Comparison of ENCODE assay signal across 20 mouse cellular contexts in genomic region chr1:156635148-156635547, GRCm38 (mm10). TPM values are rescaled to one million over a fixed set of nuclear protein-coding genes. Genes with fewer than 3 reads are reported as not detected.
DNase-seq lines count a peak whose midpoint lies in the region; ATAC-seq and TF ChIP-seq lines count a peak whose summit lies in the region.
"Had no signal": no experiment of that assay in that cellular context is flagged by ENCODE, and none has a peak within 500 bp of the region (broad histone marks: within the 10 kb centered on the region; RNA-seq: fewer than 3 reads in every experiment).

No protein-coding gene starts in this region.

- no peak overlapping the region for H3K4me3 ChIP-seq in forebrain, embryonic 14.5 days (ENCODE audit: low read depth, low read length)
- no peak overlapping the region for H3K4me3 ChIP-seq in forebrain, embryonic 12.5 days (replicated peaks)
- H3K4me3 ChIP-seq in forebrain, embryonic 16.5 days (replicated peaks; ENCODE audit: low read length) = no peak overlapping the region
- no peak overlapping the region for H3K4me3 ChIP-seq in forebrain, embryonic 13.5 days
- H3K4me3 ChIP-seq: embryonic facial prominence, embryonic 10.5 days; embryonic facial prominence, embryonic 12.5 days had no signal

- H3K4me1 ChIP-seq in forebrain, embryonic 14.5 days (ENCODE audit: control insufficient read depth, insufficient read depth, low read length) = no peaks in the 10 kb centered on the region
- H3K4me1 ChIP-seq in forebrain, embryonic 12.5 days = no peaks in the 10 kb centered on the region
- no peaks in the 10 kb centered on the region for H3K4me1 ChIP-seq in forebrain, embryonic 16.5 days (replicated peaks; ENCODE audit: control insufficient read depth, insufficient read depth, low read length)
- H3K4me1 ChIP-seq in forebrain, embryonic 13.5 days = no peaks in the 10 kb centered on the region
- H3K4me1 ChIP-seq: embryonic facial prominence, embryonic 10.5 days; embryonic facial prominence, embryonic 12.5 days had no signal

- H3K27ac ChIP-seq in forebrain, embryonic 14.5 days (ENCODE audit: low read depth, low read length) = no peak overlapping the region
- H3K27ac ChIP-seq in forebrain, embryonic 12.5 days = no peak overlapping the region
- H3K27ac ChIP-seq in forebrain, embryonic 16.5 days (ENCODE audit: low read length) = no peak overlapping the region
- no peak overlapping the region for H3K27ac ChIP-seq in forebrain, embryonic 13.5 days
- H3K27ac ChIP-seq: embryonic facial prominence, embryonic 10.5 days; embryonic facial prominence, embryonic 12.5 days had no signal

- H3K9me3 ChIP-seq in forebrain, embryonic 14.5 days (replicated peaks; ENCODE audit: control insufficient read depth, low read length) = no peaks in the 10 kb centered on the region
- H3K9me3 ChIP-seq in forebrain, embryonic 12.5 days = no peaks in the 10 kb centered on the region
- no peaks in the 10 kb centered on the region for H3K9me3 ChIP-seq in forebrain, embryonic 16.5 days (ENCODE audit: control insufficient read depth, low read length)
- H3K9me3 ChIP-seq in forebrain, embryonic 13.5 days (replicated peaks) = no peaks in the 10 kb centered on the region
- H3K9me3 ChIP-seq: embryonic facial prominence, embryonic 12.5 days; G1E had no signal

- no peak overlapping the region for H3K4me2 ChIP-seq in forebrain, embryonic 14.5 days (ENCODE audit: low read length)
- H3K4me2 ChIP-seq in forebrain, embryonic 12.5 days = no peak overlapping the region
- H3K4me2 ChIP-seq in forebrain, embryonic 16.5 days (ENCODE audit: low read length) = no peak overlapping the region
- no peak overlapping the region for H3K4me2 ChIP-seq in forebrain, embryonic 13.5 days
- H3K4me2 ChIP-seq: embryonic facial prominence, embryonic 12.5 days had no signal

- peaks cover 66% of the 10 kb centered on the region for H3K36me3 ChIP-seq in forebrain, embryonic 14.5 days (ENCODE audit: control insufficient read depth, insufficient read depth, low read length)
- peaks cover 61% of the 10 kb centered on the region for H3K36me3 ChIP-seq in forebrain, embryonic 12.5 days (replicated peaks)
- peaks cover 20% of the 10 kb centered on the region for H3K36me3 ChIP-seq in forebrain, embryonic 16.5 days (ENCODE audit: control insufficient read depth, insufficient read depth)
- peaks cover 67% of the 10 kb centered on the region for H3K36me3 ChIP-seq in forebrain, embryonic 13.5 days (ENCODE audit: poor library complexity, severe bottlenecking)

- no peak for TF ChIP-seq POLR2A in brain, embryonic 14.5 days (IDR thresholded peaks at IDR 0.05; ENCODE audit: borderline replicate concordance, extremely low read depth, insufficient read depth, insufficient read length, poor library complexity, severe bottlenecking)

- H3K27me3 ChIP-seq in forebrain, embryonic 14.5 days (replicated peaks; ENCODE audit: control insufficient read depth, insufficient read depth, low read length) = no peaks in the 10 kb centered on the region
- H3K27me3 ChIP-seq in forebrain, embryonic 12.5 days = no peaks in the 10 kb centered on the region
- H3K27me3 ChIP-seq in forebrain, embryonic 16.5 days (replicated peaks; ENCODE audit: control insufficient read depth, insufficient read depth, low read length) = no peaks in the 10 kb centered on the region
- no peaks in the 10 kb centered on the region for H3K27me3 ChIP-seq in forebrain, embryonic 13.5 days
- H3K27me3 ChIP-seq: CH12.LX; embryonic facial prominence, embryonic 12.5 days; Patski had no signal

- TF ChIP-seq CTCF in brain, embryonic 14.5 days (IDR thresholded peaks at IDR 0.05; ENCODE audit: borderline replicate concordance, extremely low read depth, insufficient read depth, insufficient read length) = no peak

- peak; percentile 60 for DNase-seq in forebrain, embryonic 14.5 days (ENCODE audit: low spot score)
- peak; percentile 64 for DNase-seq in brain, embryonic 14.5 days (ENCODE audit: low read depth)
- DNase-seq: adrenal gland, adult 8-10 months; adrenal gland, postnatal 25 days; B cell, adult 2 months; cerebellum, adult 11-12 months; cerebellum, adult 2 months; cerebellum, adult 9-10 months; cerebellum, postnatal 10 days; cerebellum, postnatal 25 days had no signal

- no peak overlapping the region for H3K9ac ChIP-seq in forebrain, embryonic 14.5 days (ENCODE audit: low read length)
- H3K9ac ChIP-seq in forebrain, embryonic 12.5 days = no peak overlapping the region
- H3K9ac ChIP-seq in forebrain, embryonic 16.5 days (replicated peaks; ENCODE audit: low read depth, low read length) = no peak overlapping the region
- H3K9ac ChIP-seq in forebrain, embryonic 13.5 days = no peak overlapping the region
- H3K9ac ChIP-seq: embryonic facial prominence, embryonic 12.5 days had no signal

- no peak; the same call in 1 of the 2 replicates for ATAC-seq in forebrain, embryonic 14.5 days
- ATAC-seq in forebrain, embryonic 12.5 days (ENCODE audit: low FRiP score) = no peak
- ATAC-seq in forebrain, embryonic 16.5 days = peak; percentile 72
- ATAC-seq in forebrain, embryonic 13.5 days = no peak; the same call in 1 of the 2 replicates
- ATAC-seq: activated CD4-positive, CD25-positive, alpha-beta regulatory T cell, adult 4 months; CD4-positive, CD25-positive, alpha-beta regulatory T cell, adult 4 months; Patski had no signal

- 69% methylated on average over 2 of the region's 2 CpGs for WGBS in forebrain, embryonic 14.5 days
- WGBS in forebrain, embryonic 12.5 days = 86% methylated on average over 2 of the region's 2 CpGs
- WGBS in forebrain, embryonic 16.5 days = 60% methylated on average over 2 of the region's 2 CpGs
- WGBS in forebrain, embryonic 13.5 days = 79% methylated on average over 2 of the region's 2 CpGs

RNA-seq across cellular contexts. Expression of gene Tor3a, which starts 39.0 kb away (rescaled TPM):
- 4.5 and 6.5 TPM in 2 replicates for polyA plus RNA-seq in forebrain, embryonic 14.5 days (2014; fragmentation: Nextera tagmentation; extraction: Ambion mirVana)
- 4.1 and 5.3 TPM in 2 replicates for polyA plus RNA-seq in forebrain, embryonic 12.5 days (2016; fragmentation: Nextera tagmentation; extraction: Ambion mirVana)
- polyA plus RNA-seq in forebrain, embryonic 16.5 days (2015; fragmentation: Nextera tagmentation; extraction: Ambion mirVana) = 4.4 TPM in 2 replicates
- polyA plus RNA-seq in forebrain, embryonic 13.5 days (2015; fragmentation: Nextera tagmentation; extraction: Ambion mirVana) = 3.7 and 6.4 TPM in 2 replicates
- polyA plus RNA-seq in brain, embryonic 14.5 days (2012; rRNA removed) = 2.7 and 3.0 TPM in 2 replicates
